In the genomic region with DNA sequence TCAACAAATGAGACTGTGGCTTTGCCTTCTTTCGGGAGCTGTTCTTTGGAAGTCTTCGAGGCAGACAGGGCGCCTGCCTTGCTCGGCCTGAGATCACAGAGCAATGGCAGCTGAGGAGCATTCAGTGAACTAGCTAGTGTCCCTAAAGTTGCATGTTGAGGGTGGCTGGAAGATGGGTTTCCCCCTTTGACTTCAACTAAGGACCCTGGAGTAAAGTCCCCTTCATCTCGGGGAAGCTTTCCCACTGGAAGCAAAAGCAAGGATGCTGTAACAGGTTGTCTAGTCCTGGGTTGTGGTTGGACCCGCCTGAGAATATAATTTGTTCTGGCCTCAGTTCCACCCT, we compare ENCODE assay signal across 9 mouse cellular contexts.
A peak's percentile ranks its signal among the peaks of the same experiment; 100 is the strongest.
DNase-seq lines count a peak whose midpoint lies in the region; ATAC-seq and TF ChIP-seq lines count a peak whose summit lies in the region.
"Had no signal": no experiment of that assay in that cellular context is flagged by ENCODE, and none has a peak within 500 bp of the region (broad histone marks: within the 10 kb centered on the region; RNA-seq: fewer than 3 reads in every experiment).

No protein-coding gene starts in this region.

- H3K9me3 ChIP-seq in heart, embryonic 11.5 days (replicated peaks; ENCODE audit: control insufficient read depth, low read length): no peaks in the 10 kb centered on the region
- H3K9me3 ChIP-seq in limb, embryonic 15.5 days: no peaks in the 10 kb centered on the region
- H3K9me3 ChIP-seq in stomach, postnatal 0 days (ENCODE audit: control insufficient read depth, low read length): no peaks in the 10 kb centered on the region

- 18% methylated on average over 6 of the region's 6 CpGs for WGBS in heart, embryonic 11.5 days (ENCODE audit: insufficient replicate concordance)
- WGBS in limb, embryonic 15.5 days: 9% methylated on average over 6 of the region's 6 CpGs
- 32% methylated on average over 6 of the region's 6 CpGs for WGBS in stomach, postnatal 0 days

- no peak overlapping the region for H3K27ac ChIP-seq in heart, embryonic 11.5 days (ENCODE audit: low read depth, low read length)
- no peak overlapping the region for H3K27ac ChIP-seq in testis, adult 2 months (ENCODE audit: control insufficient read depth, insufficient read depth, low read depth, low read length)
- no peak overlapping the region for H3K27ac ChIP-seq in limb, embryonic 15.5 days
- no peak overlapping the region for H3K27ac ChIP-seq in stomach, postnatal 0 days (replicated peaks)

- no peak for TF ChIP-seq CTCF in testis, adult 2 months (IDR thresholded peaks at IDR 0.05; ENCODE audit: control insufficient read depth, insufficient read depth, insufficient replicate concordance, low read depth, low read length)
- no peak for TF ChIP-seq CTCF in stomach, postnatal 0 days (IDR thresholded peaks at IDR 0.05; ENCODE audit: low read depth)

- no peaks in the 10 kb centered on the region; the same call in 1 of the 2 replicates for H3K4me1 ChIP-seq in heart, embryonic 11.5 days (ENCODE audit: control insufficient read depth, insufficient read depth, low read length)
- peaks cover 25% of the 10 kb centered on the region for H3K4me1 ChIP-seq in testis, adult 2 months (ENCODE audit: control insufficient read depth, insufficient read depth, low read length)
- H3K4me1 ChIP-seq in limb, embryonic 15.5 days: peaks cover 16% of the 10 kb centered on the region
- no peaks in the 10 kb centered on the region for H3K4me1 ChIP-seq in stomach, postnatal 0 days (replicated peaks; ENCODE audit: control insufficient read depth, insufficient read depth)

- no peak for TF ChIP-seq EP300 in stomach, postnatal 0 days (optimal IDR thresholded peaks at IDR 0.05)

- no peak for TF ChIP-seq POLR2A in testis, adult 2 months (IDR thresholded peaks at IDR 0.05; ENCODE audit: control insufficient read depth, low read depth, low read length)

- DNase-seq in heart, postnatal 14 days: no peak
- DNase-seq in testis, postnatal 10 days (ENCODE audit: low spot score): no peak
- DNase-seq in stomach, postnatal 0 days (ENCODE audit: low spot score): no peak
- DNase-seq in embryo, embryonic 11 days: no peak
- DNase-seq in adrenal gland, postnatal 25 days: no peak
- DNase-seq: B cell, adult 2 months had no signal

- no peak for ATAC-seq in heart, embryonic 11.5 days (replicated peaks; ENCODE audit: insufficient number of reproducible peaks, low FRiP score, low TSS enrichment)
- no peak for ATAC-seq in limb, embryonic 15.5 days (ENCODE audit: insufficient number of reproducible peaks, low FRiP score, low TSS enrichment, low read depth)
- no peak for ATAC-seq in stomach, postnatal 0 days (ENCODE audit: low FRiP score, low TSS enrichment)

- H3K27me3 ChIP-seq in heart, embryonic 11.5 days (ENCODE audit: control insufficient read depth, insufficient read depth, low read length): peaks cover 8% of the 10 kb centered on the region
- no peaks in the 10 kb centered on the region for H3K27me3 ChIP-seq in testis, adult 2 months (ENCODE audit: control insufficient read depth, insufficient read depth, low read length)
- H3K27me3 ChIP-seq in limb, embryonic 15.5 days: peaks cover 23% of the 10 kb centered on the region
- H3K27me3 ChIP-seq in stomach, postnatal 0 days (ENCODE audit: control insufficient read depth, insufficient read depth, low read length): no peaks in the 10 kb centered on the region

- H3K36me3 ChIP-seq in heart, embryonic 11.5 days (ENCODE audit: control insufficient read depth, insufficient read depth, low read length): no peaks in the 10 kb centered on the region
- H3K36me3 ChIP-seq in testis, adult 2 months (ENCODE audit: control insufficient read depth, insufficient read depth, low read length): no peaks in the 10 kb centered on the region
- no peaks in the 10 kb centered on the region for H3K36me3 ChIP-seq in limb, embryonic 15.5 days
- H3K36me3 ChIP-seq in stomach, postnatal 0 days (ENCODE audit: control insufficient read depth, insufficient read depth, low read length): no peaks in the 10 kb centered on the region

- intact Hi-C loops in heart, postnatal 14 days (cut with DNase I): no loop called here

- peak overlapping the region; percentile 100 for H3K4me2 ChIP-seq in heart, embryonic 11.5 days
- H3K4me2 ChIP-seq in limb, embryonic 15.5 days: peak overlapping the region; percentile 99
- peak overlapping the region; percentile 97 for H3K4me2 ChIP-seq in stomach, postnatal 0 days (replicated peaks; ENCODE audit: low read depth)

- peak overlapping the region; percentile 67; the same call in 1 of the 2 replicates for H3K9ac ChIP-seq in heart, embryonic 11.5 days (ENCODE audit: low read depth, low read length)
- H3K9ac ChIP-seq in limb, embryonic 15.5 days: peak overlapping the region; percentile 45; the same call in 1 of the 2 replicates
- peak overlapping the region; percentile 59 for H3K9ac ChIP-seq in stomach, postnatal 0 days (ENCODE audit: low read length)

- H3K4me3 ChIP-seq in heart, embryonic 11.5 days (ENCODE audit: low read depth, low read length): peak overlapping the region; percentile 72
- H3K4me3 ChIP-seq in testis, adult 2 months (ENCODE audit: control insufficient read depth, low read depth, low read length): peak overlapping the region; percentile 65
- peak overlapping the region; percentile 56 for H3K4me3 ChIP-seq in limb, embryonic 15.5 days
- peak overlapping the region; percentile 60 for H3K4me3 ChIP-seq in stomach, postnatal 0 days (ENCODE audit: low read depth, low read length)
